Mouse (Mus musculus) CH12.LX (cell line): ENCODE results near the gene Brip1. TPM values are rescaled to one million over a fixed set of nuclear protein-coding genes. Genes with fewer than 3 reads are reported as not detected.
A peak's percentile ranks its signal among the peaks of the same experiment; 100 is the strongest.

ENCODE experiments used
- DNase-seq: peaks from one replicate; pipeline ENCODE4 v3.0.0-alpha.2; 2013; ENCODE audit errors: extremely low read depth
- H3K27ac ChIP-seq: 2 replicates; pipeline ENCODE4 v1.5.1; 2012; ENCODE audit warnings: low read depth, mild to moderate bottlenecking, control low read depth, moderate library complexity; ENCODE audit not compliant: insufficient read depth
- H3K27me3 ChIP-seq: replicated peaks from 2 replicates; pipeline ENCODE3; 2012; ENCODE audit warnings: inconsistent platforms
- H3K36me3 ChIP-seq, 2 experiments: replicated peaks in 1 of 2; 2 replicates each; pipeline versions ENCODE3 to v1.6.1; 2012; ENCODE audit warnings: inconsistent platforms in 1 of 2, low read length in 1 of 2, mild to moderate bottlenecking in 1 of 2, mixed read lengths in 1 of 2, moderate library complexity in 1 of 2; ENCODE audit not compliant: control insufficient read depth in 1 of 2, insufficient read depth in 1 of 2
- H3K4me1 ChIP-seq, 2 experiments: 2 replicates each; pipeline ENCODE4 v1.6.1; 2012; ENCODE audit warnings: inconsistent platforms in 1 of 2, moderate library complexity in 1 of 2; ENCODE audit not compliant: insufficient read depth in 2 of 2, control insufficient read depth in 1 of 2
- H3K4me2 ChIP-seq: 2 replicates; pipeline ENCODE4 v1.6.1; 2012; ENCODE audit warnings: low read depth, mild to moderate bottlenecking, control low read depth; ENCODE audit not compliant: poor library complexity, insufficient read depth, severe bottlenecking
- H3K4me3 ChIP-seq, 3 experiments: fragments of 150-350 bp in 1 of 3; sonication (generic) in 1 of 3; replicated peaks in 1 of 3; 2 replicates each; pipeline versions ENCODE3 to v1.5.1; 2011 to 2012; ENCODE audit warnings: low read depth in 2 of 3, low read length in 2 of 3, mild to moderate bottlenecking in 2 of 3, moderate library complexity in 2 of 3, control low read depth in 1 of 3, improper control_type of control experiment in 1 of 3, inconsistent platforms in 1 of 3, mixed read lengths in 1 of 3; ENCODE audit not compliant: poor library complexity in 1 of 3
- H3K79me2 ChIP-seq: replicated peaks from 2 replicates; pipeline ENCODE4 v1.6.1; 2012; ENCODE audit warnings: mild to moderate bottlenecking, moderate library complexity; ENCODE audit not compliant: control insufficient read depth, poor library complexity, insufficient read depth, severe bottlenecking; ENCODE audit errors: extremely low read depth
- H3K9ac ChIP-seq: 2 replicates; pipeline ENCODE4 v1.6.1; 2012; ENCODE audit warnings: low read depth, mild to moderate bottlenecking, control low read depth, moderate library complexity; ENCODE audit not compliant: insufficient read depth
- H3K9me3 ChIP-seq: replicated peaks from 2 replicates; pipeline ENCODE3; 2012; ENCODE audit warnings: low read length, inconsistent platforms, mixed read lengths
- BHLHE40 ChIP-seq: IDR thresholded peaks from 2 replicates; pipeline ENCODE4 v1.6.1; 2011; ENCODE audit warnings: mild to moderate bottlenecking, low read depth, low read length, improper control_type of control experiment
- CHD1 ChIP-seq: IDR thresholded peaks from 2 replicates; pipeline ENCODE4 v1.6.1; 2012; ENCODE audit warnings: low read depth, low read length, improper control_type of control experiment, inconsistent platforms
- CHD2 ChIP-seq: IDR thresholded peaks from 2 replicates; pipeline ENCODE4 v1.6.1; 2011; ENCODE audit warnings: low read length, improper control_type of control experiment
- CTCF ChIP-seq, 2 experiments: IDR thresholded peaks in 1 of 2; conservative IDR thresholded peaks in 1 of 2; 2 replicates each; pipeline ENCODE4 v1.5.1; 2011 to 2012; ENCODE audit warnings: low read depth in 2 of 2, low read length in 2 of 2, improper control_type of control experiment in 1 of 2, inconsistent platforms in 1 of 2, mild to moderate bottlenecking in 1 of 2, moderate library complexity in 1 of 2
- ELF1 ChIP-seq: IDR thresholded peaks from 2 replicates; pipeline ENCODE4 v1.6.1; 2014; ENCODE audit warnings: low read depth, mild to moderate bottlenecking, inconsistent platforms, low read length, improper control_type of control experiment
- ETS1 ChIP-seq: conservative IDR thresholded peaks from 2 replicates; pipeline ENCODE4 v1.6.1; 2012; ENCODE audit warnings: low read depth, mild to moderate bottlenecking, inconsistent platforms, low read length, improper control_type of control experiment, moderate library complexity
- IRF4 ChIP-seq: IDR thresholded peaks from 2 replicates; pipeline ENCODE4 v1.6.1; 2014; ENCODE audit warnings: low read depth, mild to moderate bottlenecking, inconsistent platforms, low read length, improper control_type of control experiment
- JUN ChIP-seq: IDR thresholded peaks from 2 replicates; pipeline ENCODE4 v1.6.1; 2011; ENCODE audit warnings: low read depth, mild to moderate bottlenecking, low read length, improper control_type of control experiment, moderate library complexity; ENCODE audit not compliant: insufficient read depth
- JUND ChIP-seq: conservative IDR thresholded peaks from 2 replicates; pipeline ENCODE4 v1.6.1; 2011; ENCODE audit warnings: low read depth, low read length, improper control_type of control experiment
- KAT2A ChIP-seq: IDR thresholded peaks from 2 replicates; pipeline ENCODE4 v1.6.1; 2012; ENCODE audit warnings: low read length, improper control_type of control experiment, inconsistent platforms; ENCODE audit not compliant: insufficient replicate concordance
- MAZ ChIP-seq: IDR thresholded peaks from 2 replicates; pipeline ENCODE4 v1.6.1; 2012; ENCODE audit warnings: low read depth, mild to moderate bottlenecking, inconsistent platforms, low read length, improper control_type of control experiment, moderate library complexity
- MEF2A ChIP-seq: IDR thresholded peaks from 2 replicates; pipeline ENCODE4 v1.6.1; 2014; ENCODE audit warnings: low read depth, mild to moderate bottlenecking, inconsistent platforms, low read length, improper control_type of control experiment, borderline replicate concordance
- MXI1 ChIP-seq: IDR thresholded peaks from 2 replicates; pipeline ENCODE4 v1.6.1; 2011; ENCODE audit warnings: mild to moderate bottlenecking, low read depth, low read length, improper control_type of control experiment
- MYC ChIP-seq: IDR thresholded peaks from 2 replicates; pipeline ENCODE4 v1.6.1; 2011; ENCODE audit warnings: low read depth, mild to moderate bottlenecking, improper control_type of control experiment, low read length
- NELFE ChIP-seq: IDR thresholded peaks from 2 replicates; pipeline ENCODE4 v1.6.1; 2011; ENCODE audit warnings: low read depth, low read length, improper control_type of control experiment
- NRF1 ChIP-seq: IDR thresholded peaks from 2 replicates; pipeline ENCODE4 v1.6.1; 2014; ENCODE audit warnings: low read depth, mild to moderate bottlenecking, inconsistent platforms, low read length, improper control_type of control experiment, moderate library complexity
- PAX5 ChIP-seq: IDR thresholded peaks from 2 replicates; pipeline ENCODE4 v1.6.1; 2012; ENCODE audit warnings: low read length, inconsistent platforms, mixed read lengths
- POLR2A ChIP-seq: IDR thresholded peaks from 2 replicates; pipeline ENCODE4 v1.6.1; 2011; ENCODE audit warnings: low read depth, mild to moderate bottlenecking, improper control_type of control experiment, low read length
- POLR2AphosphoS2 ChIP-seq: IDR thresholded peaks from 2 replicates; pipeline ENCODE4 v1.6.1; 2011; ENCODE audit warnings: low read depth, low read length, improper control_type of control experiment
- RAD21 ChIP-seq: IDR thresholded peaks from 2 replicates; pipeline ENCODE4 v1.6.1; 2011; ENCODE audit warnings: low read depth, mild to moderate bottlenecking, low read length, improper control_type of control experiment, moderate library complexity
- RCOR1 ChIP-seq: conservative IDR thresholded peaks from 2 replicates; pipeline ENCODE4 v1.6.1; 2012; ENCODE audit warnings: low read depth, mild to moderate bottlenecking, inconsistent platforms, low read length, improper control_type of control experiment
- SIN3A ChIP-seq: IDR thresholded peaks from 2 replicates; pipeline ENCODE4 v1.6.1; 2012; ENCODE audit warnings: low read length, improper control_type of control experiment, inconsistent platforms
- TBP ChIP-seq: conservative IDR thresholded peaks from 2 replicates; pipeline ENCODE4 v1.6.1; 2011; ENCODE audit warnings: low read depth, low read length, improper control_type of control experiment
- TCF12 ChIP-seq: IDR thresholded peaks from 2 replicates; pipeline ENCODE4 v1.6.1; 2014; ENCODE audit warnings: low read depth, mild to moderate bottlenecking, inconsistent platforms, low read length, improper control_type of control experiment
- UBTF ChIP-seq: IDR thresholded peaks from 2 replicates; pipeline ENCODE4 v1.6.1; 2012; ENCODE audit warnings: low read depth, mild to moderate bottlenecking, inconsistent platforms, low read length, improper control_type of control experiment, moderate library complexity
- USF1 ChIP-seq: IDR thresholded peaks from 2 replicates; pipeline ENCODE4 v1.6.1; 2014; ENCODE audit warnings: low read depth, mild to moderate bottlenecking, inconsistent platforms, low read length, improper control_type of control experiment
- USF2 ChIP-seq: conservative IDR thresholded peaks from 2 replicates; pipeline ENCODE4 v1.6.1; 2011; ENCODE audit warnings: low read depth, low read length, improper control_type of control experiment
- ZC3H11A ChIP-seq: IDR thresholded peaks from 2 replicates; pipeline ENCODE4 v1.6.1; 2012; ENCODE audit warnings: low read depth, mild to moderate bottlenecking, inconsistent platforms, low read length, improper control_type of control experiment
- ZMIZ1 ChIP-seq: IDR thresholded peaks from 2 replicates; pipeline ENCODE4 v1.6.1; 2012; ENCODE audit warnings: low read depth, mild to moderate bottlenecking, inconsistent platforms, low read length, improper control_type of control experiment
- ZNF384 ChIP-seq: IDR thresholded peaks from 2 replicates; pipeline ENCODE4 v1.6.1; 2012; ENCODE audit warnings: low read depth, low read length, improper control_type of control experiment, inconsistent platforms
- dilution Hi-C: fragments of 300-500 bp; cut with MboI; formaldehyde crosslinking; loops from 2 replicates; pipeline ENCODE4 v1.14.3; 2020; ENCODE audit warnings: low sequenced_read_pairs; ENCODE audit not compliant: extremely low pct_unique_long_range_greater_than_20kb, extremely low pct_ligation_motif_present
- in situ Hi-C: fragments of 300-500 bp; cut with MboI; formaldehyde crosslinking; loops from 3 replicates; pipeline ENCODE4 v1.14.3; 2019; ENCODE audit warnings: low sequenced_read_pairs, low pct_ligation_motif_present, low pct_unique_long_range_greater_than_20kb, mixed read lengths
- polyA plus RNA-seq: library from polyadenylated mRNA; unstranded; fragments of >175 nt; gene quantifications from 2 replicates; pipeline ENCODE4 v1.2.1, GENCODE M21; 2012; ENCODE audit warnings: low read depth; ENCODE audit not compliant: insufficient read length
- total RNA-seq, 2 experiments: library from RNA; depleted of rRNA; stranded (reverse); fragments of 300-350 nt in 1 of 2; fragments of >200 nt in 1 of 2; gene quantifications; 2 replicates each; pipeline ENCODE4 v1.2.3; 2012 to 2014

Brip1 gene
- total and polyA plus RNA-seq, 3 experiments, result 21.1 to 26.1 (median 24.9) TPM

DNA sequence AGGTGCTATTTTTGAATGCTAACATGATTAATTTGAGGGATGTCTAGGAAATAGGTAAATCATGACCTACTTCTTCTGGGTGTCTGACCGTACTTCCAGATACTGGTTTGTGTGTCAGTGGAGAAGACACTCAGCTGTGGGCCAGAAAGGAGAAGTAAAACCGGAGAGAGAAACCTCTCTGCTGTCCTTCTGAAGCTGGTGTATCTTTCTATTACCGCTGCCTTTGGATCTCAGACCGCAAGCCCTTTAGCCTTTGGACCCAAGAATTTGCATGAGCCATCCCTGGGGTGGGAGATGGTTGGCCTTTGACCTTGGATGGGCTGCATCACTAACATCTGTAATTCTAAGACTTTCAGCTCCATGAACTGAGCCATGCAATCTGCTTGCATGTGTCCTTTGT is 93.7 kb downstream of the Brip1 start (continued):
- TF ChIP-seq USF1 (no peak), ZMIZ1 (0 out of 2 replicates have a peak, but pooled peaks have one; percentile 36), POLR2A (no peak), ETS1 (peak; percentile 82), UBTF (no peak), CHD2 (peak; percentile 72; the same call in 1 of the 2 replicates), JUND (0 out of 2 replicates have a peak, but pooled peaks have one; percentile 14), ZNF384 (no peak; the same call in 1 of the 2 replicates), CHD1 (no peak), SIN3A (peak; percentile 82; the same call in 1 of the 2 replicates), POLR2AphosphoS2 (no peak), PAX5 (no peak), USF2 (no peak), MEF2A (peak; percentile 87), KAT2A (no peak), ZC3H11A (no peak), MXI1 (no peak), TBP (0 out of 2 replicates have a peak, but pooled peaks have one; percentile 43), MYC (peak; percentile 65; the same call in 1 of the 2 replicates), NRF1 (no peak), RCOR1 (peak; percentile 92)

DNA sequence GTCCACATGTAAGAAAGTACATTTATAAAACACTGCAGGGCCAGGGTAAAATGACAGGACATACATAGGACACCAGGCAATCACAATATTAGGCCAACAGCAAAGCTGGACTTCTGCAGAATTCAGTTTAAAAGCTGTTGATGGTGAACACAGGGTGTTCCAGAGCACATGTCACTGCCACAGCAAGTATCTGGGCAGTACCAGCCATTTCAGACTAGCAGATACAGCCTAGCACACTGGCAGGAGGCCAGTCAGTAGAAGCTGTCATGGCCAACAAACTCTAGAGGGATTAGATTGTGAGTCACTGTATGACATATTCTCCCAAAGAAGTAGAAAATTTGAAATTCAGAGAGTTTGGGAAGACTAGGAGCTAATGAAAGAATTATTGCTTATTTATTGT is 94.4 kb downstream of the Brip1 start:
- dilution Hi-C loops (no loop called here), in situ Hi-C loops (no loop called here)
- H3K79me2 ChIP-seq, result no peaks in the 10 kb centered on the region
- TF ChIP-seq NELFE (no peak), ZNF384 (no peak), ELF1 (no peak), RAD21 (no peak), TCF12 (no peak), SIN3A (no peak), BHLHE40 (no peak), NRF1 (no peak), MAZ (no peak), CTCF (conservative IDR thresholded peaks at IDR 0.05 in 1 of 2, IDR thresholded peaks at IDR 0.05 in 1 of 2; ENCODE audit: low read depth in 2 of 2, low read length in 2 of 2) (no peak), JUN (no peak), IRF4 (no peak), TBP (no peak)
- H3K27me3 ChIP-seq, result no peaks in the 10 kb centered on the region
- H3K9me3 ChIP-seq, result no peaks in the 10 kb centered on the region
- no peak overlapping the region for H3K9ac ChIP-seq
- H3K4me3 ChIP-seq, result no peak overlapping the region
- H3K4me1 ChIP-seq, result peaks cover 13 to 23% of the 10 kb centered on the region in 2 experiments
- H3K36me3 ChIP-seq, result peaks cover 14 to 43% of the 10 kb centered on the region in 2 experiments
- no peak for DNase-seq
- no peak overlapping the region for H3K27ac ChIP-seq
- no peak overlapping the region for H3K4me2 ChIP-seq
